Mouse (Mus musculus) megakaryocyte progenitor cell, adult 5-6 weeks (primary cell): ENCODE measurements at regions not wholly inside any gene's neighbourhood (a gene's known extent, or its start where the extent isn't known, plus 50 kb on each side); places are given as distances from the start of the nearest gene placed in this dataset.

Experiments used
- ATAC-seq: replicated peaks from 2 replicates; pipeline ENCODE4 v1.8.0; 2016; ENCODE audit warnings: mild to moderate bottlenecking, moderate TSS enrichment, inconsistent platforms; ENCODE audit not compliant: poor library complexity

DNA sequence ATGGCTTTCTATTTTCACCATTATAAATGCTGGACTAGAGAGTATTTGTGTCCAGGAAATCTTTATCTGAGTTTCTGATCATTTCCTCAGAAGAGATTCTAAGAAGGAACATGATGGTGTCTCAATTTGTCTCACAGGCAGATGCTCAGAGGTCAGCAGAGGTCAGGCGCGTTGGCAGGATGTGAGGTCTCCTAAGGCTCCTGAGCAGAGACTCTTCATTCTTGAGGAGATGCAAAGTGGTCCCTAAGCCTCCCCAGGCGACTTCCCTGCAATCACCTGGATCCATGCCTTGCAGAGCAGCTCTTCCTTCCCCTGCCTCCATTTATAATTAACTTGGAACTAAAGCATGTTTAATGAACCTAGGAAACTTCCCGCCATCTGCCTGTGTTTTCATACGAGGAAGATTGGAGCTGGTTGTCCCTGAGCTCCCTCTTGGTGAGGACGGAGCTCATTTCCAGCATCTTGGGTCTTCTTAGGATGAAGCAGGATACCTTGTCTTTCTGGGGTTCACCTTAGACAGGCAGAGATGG, 71.8 kb downstream of the Arf2 start:
- ATAC-seq = no peak

- no peak for ATAC-seq
These were observed 78.7 kb downstream of the Arf2 start for GRCm38 (mm10) chr11:104045216-104045615.

GRCm38 (mm10) chr11:104051986-104052385, 80.7 kb upstream of the Crhr1 start:
- no peak for ATAC-seq

DNA sequence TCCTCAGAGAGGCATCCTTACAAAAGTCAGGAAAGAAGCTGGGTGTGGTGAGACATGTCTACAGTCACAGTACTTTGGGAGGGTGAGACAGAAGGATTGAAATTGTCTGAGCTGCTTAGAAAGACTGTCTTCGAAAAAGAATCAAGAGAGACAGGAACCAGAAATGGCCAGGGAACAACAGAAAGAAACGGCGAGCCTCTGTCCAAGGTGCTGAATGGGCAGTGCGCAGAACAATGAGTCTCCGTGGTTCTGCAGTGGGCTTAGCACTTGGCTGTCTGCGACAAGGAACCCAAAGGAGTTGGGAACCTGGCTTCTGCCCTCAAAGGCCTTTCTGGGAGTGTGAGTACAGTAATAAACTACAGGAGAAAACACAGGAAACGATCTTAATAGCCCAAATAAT, 79.4 kb upstream of the Crhr1 start:
- ATAC-seq = no peak

DNA sequence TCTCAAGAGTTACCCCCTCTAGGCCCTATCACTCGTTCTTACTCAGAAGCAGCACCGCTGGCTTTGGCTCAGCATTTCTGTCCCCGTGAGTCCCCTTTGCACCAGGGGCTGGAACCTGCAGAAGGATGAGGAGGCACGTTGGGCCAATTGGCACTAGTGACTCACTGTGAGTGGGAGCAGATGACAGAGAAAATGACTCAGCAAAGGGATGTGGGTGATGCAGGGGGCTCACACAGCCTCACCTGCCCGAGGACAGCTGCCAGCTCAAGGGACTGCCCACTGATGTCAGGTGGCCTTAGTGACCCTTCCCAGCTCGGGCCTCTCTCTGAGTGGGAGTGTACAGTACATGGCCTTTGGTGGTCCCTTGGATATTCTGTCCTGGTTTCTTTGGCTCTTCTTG, 76.7 kb upstream of the Crhr1 start:
- ATAC-seq = no peak

GRCm38 (mm10) chr11:104057046-104057445, 75.6 kb upstream of the Crhr1 start:
- no peak for ATAC-seq

DNA sequence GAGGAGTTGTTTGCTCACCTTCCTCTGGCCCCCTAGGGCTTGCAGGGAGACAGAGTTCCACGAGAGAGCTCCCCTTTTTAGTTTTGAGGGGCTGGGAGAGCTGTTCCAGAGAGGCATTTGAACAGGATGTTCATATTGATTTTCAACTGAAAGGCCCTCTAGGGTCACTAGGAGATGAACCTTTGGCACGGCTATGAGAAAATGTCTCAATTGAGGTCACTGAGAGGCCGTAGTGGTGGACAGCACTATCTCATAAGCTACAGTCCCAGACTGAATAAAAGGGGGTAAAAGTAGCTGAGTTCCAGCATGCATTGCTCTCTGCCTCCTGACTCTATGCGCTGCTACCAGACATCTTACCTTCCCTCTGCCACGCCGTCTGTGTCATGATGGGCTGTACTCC, 74.1 kb upstream of the Crhr1 start:
- ATAC-seq = no peak

DNA sequence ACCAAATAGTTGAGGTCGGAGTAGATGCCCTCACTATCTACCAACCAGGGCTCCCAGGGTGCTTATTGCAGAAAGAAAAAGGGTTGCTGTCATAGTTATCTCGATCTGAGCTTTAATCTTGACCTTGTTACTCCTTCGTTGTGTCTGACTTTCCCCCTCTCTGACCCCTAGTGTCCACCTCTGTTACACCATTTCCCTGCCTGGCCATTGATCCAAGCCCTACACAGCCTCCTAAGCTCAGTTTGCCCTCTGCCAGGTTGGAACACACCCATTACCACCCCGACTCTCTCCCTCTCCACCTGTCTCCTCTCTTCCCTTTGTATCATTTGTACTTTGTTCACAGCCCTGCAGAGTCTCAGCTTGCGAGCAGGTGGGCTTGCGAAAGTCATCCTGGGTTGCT, 73.6 kb upstream of the Crhr1 start:
- ATAC-seq = no peak

DNA sequence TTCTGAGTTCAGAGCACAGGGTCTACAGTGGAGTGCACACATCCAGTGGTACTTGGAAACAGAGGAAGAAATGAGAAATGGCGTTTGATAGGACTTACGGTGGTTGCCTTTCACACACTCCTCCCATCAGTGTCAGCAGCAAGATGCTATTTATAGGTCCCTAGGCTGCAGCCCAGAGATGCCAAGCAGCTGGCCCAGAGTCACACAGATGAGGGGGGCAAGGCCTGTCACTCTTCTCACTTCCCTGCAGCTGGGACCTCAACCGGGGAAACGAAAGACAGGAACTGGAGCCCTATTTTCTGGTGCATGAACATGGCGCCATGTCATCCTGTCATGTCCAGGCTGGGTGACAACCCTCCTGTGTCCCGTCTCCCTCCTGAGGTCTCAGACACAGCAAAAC, 71.3 kb upstream of the Crhr1 start:
- ATAC-seq = no peak

GRCm38 (mm10) chr11:104065181-104065580, 67.5 kb upstream of the Crhr1 start:
- no peak for ATAC-seq

GRCm38 (mm10) chr11:104072591-104073183, 60.0 kb upstream of the Crhr1 start:
- peak; percentile 52 for ATAC-seq

DNA sequence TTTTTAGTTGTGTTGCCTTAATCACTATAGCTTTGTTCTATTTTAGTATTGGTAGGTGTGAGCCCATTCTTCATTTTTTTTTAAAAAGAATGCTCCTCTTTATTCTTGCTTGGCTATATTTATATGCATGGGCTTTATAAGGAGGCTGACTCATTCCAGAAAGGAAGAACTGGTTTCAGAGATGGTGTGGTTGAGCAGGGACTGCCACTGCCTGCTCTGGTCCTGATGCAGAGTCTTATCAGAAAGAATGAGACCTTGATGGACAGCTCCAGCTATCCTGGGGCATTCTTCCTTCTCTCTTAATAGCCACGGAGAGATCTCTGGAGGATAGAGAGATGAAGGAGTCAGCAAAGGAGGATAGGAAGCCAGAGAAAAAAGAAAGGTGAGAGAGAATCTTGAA, 57.9 kb upstream of the Crhr1 start:
- ATAC-seq = no peak

GRCm38 (mm10) chr11:104075394-104075793, 57.3 kb upstream of the Crhr1 start:
- no peak for ATAC-seq

DNA sequence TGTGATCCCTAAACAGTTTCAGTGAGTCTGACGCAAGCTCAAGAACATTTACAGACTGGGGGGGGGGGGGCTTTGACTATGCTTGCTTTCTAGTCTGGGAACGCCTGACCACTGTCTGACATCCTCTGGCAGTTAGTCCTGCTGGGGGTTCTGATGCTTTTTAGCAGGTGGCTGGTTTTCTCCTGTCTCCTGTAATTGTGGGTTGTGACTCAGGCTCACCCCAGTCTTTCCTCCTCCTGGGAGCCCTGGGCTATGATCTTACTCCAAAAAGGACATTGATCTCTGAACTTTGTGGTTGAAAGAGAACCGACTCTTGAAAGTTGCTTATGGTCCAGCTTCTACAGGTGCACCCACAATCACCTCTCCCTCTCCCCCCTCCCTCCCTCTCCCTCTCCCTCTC, 50.6 kb upstream of the Crhr1 start:
- ATAC-seq = no peak
